Mouse (Mus musculus): ENCODE measurements around the gene Rin2.

The Rin2 gene

DNA sequence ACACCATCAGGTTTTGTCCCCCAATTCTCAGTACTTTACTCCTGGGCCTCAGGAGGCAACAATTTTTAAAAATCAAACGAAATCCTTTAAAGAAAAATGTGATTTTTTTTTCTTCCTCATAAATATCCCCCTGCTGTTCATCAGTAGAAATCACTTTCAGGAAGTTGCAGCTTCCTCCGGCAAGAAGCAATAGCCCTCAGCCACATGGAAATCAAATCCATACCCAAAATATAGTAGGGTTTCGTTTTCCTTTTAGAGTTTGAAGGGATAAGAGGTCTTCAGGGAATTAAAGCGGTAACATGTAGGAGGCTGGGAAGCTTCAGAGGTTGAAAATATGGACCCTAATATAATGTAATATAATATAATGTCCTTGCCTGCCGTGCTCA, 157.8 kb downstream of the Rin2 start:
- no peak for DNase-seq

DNA sequence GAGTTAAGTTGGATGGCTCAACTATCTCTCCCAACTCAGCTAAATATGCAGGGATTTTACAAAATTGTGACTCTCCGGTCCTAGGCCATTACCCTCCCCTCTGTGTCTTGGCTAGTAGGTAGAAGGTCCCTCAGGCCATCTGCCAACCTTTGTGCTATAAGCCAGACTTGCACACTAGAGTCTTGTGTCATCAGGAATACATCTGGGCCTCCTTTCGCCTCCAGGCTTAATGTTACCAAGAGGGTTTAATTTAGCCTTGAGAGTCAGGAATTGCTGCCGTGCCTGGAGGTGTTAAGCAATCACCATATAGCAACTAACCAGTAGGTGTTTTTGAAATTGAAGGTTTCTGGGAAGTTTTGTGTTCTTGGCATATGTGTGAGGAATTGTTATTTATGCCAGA, 158.3 kb downstream of the Rin2 start:
- DNase-seq, result no peak

GRCm38 (mm10) chr2:145835920-145836319, 160.9 kb downstream of the Rin2 start:
- DNase-seq, result no peak

GRCm38 (mm10) chr2:145838675-145839074, 163.7 kb downstream of the Rin2 start:
- DNase-seq, result no peak

DNA sequence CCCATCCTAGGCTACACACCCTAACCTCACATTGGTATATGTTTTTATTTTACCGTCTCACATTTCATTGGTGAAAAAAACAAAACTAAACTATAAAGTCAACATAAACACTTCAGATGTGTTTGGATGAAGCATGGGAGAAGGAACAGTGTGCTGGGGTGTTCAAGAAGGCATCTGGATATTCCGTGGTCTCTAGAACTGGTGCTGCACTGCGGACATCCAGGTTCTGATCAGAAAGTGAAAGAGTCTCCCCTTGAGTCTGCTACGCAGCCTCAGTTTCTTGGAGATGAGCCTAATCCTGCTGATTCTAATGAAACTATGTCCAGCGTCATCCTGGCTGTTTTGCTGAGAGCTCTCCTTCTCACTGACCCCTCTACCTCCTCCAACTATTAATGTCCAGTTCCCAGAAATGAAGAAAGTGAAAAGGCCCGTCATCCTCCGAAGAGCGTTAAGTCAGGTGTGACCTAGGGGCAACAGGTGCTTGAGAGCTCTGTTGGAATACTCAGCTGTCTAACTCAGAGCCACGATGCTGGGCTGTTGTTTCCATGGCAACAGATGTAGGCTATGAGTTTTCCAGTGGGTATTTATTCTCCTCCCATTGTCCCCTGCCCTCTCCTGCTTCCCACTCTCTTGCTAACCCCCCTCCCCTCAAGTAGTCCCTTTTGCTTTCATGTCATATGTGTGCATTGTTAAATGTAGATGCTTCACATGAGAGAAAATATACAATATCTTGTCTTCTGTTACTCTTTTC, 164.7 kb downstream of the Rin2 start:
- no peak for DNase-seq

GRCm38 (mm10) chr2:145840320-145840719, 165.3 kb downstream of the Rin2 start:
- DNase-seq, result no peak

- no peak for DNase-seq
Observed at GRCm38 (mm10) chr2:145840910-145841870, 166.2 kb downstream of the Rin2 start.

DNA sequence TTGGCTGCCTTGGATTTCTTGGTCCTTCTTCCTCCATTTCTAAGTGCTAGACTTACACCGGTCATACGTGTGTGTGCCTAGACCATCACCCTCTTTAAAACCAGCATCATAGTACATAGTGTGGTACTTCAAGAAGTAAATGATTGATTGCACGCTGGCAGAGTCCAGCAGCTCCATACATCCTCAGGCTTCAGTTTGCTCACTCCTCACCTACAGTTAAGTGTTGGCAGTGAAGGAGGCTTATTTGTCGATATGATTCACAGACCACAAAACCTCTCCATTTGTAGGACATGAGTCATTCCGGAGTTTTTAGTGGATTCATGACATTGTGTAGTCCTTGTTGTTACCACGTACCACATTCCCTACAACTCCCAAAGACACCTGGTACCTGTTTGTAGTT, 168.3 kb downstream of the Rin2 start:
- no peak for DNase-seq

- no peak for DNase-seq
Observed at GRCm38 (mm10) chr2:145846595-145846994, 171.6 kb downstream of the Rin2 start.

DNA sequence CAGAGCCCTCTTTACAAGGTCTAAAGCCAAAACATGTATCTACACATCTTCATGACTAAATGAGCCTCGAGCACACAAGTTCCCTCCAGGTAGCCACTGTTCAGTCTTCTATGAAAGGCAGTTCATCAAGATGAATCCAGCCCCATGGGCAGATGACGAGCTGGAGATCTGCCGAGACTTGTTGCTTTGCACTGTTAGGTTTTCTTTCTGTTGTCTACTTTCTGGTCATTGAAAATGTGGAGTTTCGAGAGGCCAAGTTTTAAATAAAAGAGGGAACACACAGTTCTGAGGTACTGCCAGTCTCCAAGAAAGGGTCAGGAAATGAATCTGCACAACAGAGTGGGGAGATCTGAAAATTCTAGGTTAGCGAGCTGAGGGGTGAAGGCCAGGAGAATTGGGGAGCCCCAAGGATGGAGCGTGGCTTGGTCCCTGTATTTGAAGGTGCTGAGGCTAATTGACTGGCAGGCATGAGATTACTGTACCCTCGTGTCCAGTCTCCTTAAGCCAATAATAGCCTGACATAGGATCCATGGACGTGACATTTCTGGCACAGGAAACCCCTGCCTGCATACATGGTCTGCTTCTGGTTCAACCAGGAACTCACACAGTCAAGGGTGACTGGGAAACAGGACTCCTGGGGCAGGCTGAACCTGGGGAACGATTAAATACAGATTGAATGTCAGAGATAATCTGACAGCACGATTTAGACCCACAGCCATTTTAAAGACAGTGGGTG, 174.3 kb downstream of the Rin2 start:
- DNase-seq, result no peak

DNA sequence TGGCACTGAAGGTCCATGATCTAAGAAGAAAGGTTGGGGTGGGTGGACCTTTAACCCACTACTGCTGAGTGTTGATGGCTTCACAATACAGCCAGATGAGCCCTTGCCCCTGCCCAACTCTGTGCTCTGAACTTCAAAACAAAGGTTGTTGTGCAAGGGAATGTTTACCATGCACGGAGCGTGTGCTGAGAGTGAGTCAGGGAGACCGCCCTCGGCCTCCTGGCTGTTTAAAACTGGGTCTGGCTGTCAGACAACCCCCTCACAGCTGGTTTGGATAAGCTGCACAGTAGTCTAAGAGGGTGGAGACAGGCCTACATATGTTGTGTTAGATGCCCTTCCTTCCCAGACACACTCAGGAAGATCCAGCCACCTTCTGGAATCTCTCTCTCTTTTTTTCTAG, 175.8 kb downstream of the Rin2 start:
- no peak for DNase-seq

DNA sequence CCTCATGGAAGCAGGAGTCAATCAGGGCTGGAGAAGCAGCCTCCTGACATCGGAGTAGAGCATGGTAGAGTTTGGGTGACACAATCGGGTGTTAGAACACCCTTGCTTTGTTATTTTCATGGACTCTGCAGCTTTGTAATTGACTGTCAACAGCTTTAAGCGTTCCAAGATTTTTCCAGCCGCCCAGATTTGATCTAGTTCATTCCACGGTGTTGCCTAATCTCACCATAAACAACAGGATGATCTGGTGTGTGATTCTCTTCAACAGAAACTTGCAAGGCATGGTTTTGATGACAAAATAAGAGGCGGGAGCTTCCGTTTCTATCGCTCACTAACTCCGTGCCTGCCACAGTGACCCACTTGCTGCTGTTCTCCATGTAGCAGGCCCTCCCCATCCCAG, 180.8 kb downstream of the Rin2 start:
- no peak for DNase-seq

- peak; percentile 47 for DNase-seq
Observed at GRCm38 (mm10) chr2:145857864-145858263, 182.8 kb downstream of the Rin2 start.

DNA sequence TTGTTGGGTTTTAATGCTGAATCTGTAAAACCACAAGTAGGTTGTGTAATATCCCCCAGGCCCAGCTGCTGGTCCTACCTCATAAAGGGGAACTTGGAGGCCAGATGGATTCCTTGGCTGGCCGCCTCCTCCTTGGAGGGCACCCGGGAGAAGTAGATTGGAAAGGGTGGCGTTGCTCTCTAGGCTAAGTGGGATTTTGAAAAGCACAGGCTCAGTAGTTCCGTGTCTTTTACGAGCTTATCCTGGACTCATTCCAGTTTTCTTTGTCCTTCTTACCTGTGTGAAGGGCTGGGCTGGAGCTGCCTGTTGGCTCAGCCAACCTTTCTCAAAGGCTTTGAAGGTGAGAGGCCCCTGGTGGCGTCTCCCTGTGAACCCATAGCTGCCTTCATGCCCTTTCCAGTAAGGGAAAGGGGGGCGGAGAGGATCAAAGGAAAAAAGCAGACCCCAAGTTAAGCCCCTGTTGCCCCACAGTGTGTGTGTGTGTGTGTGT, 184.5 kb downstream of the Rin2 start:
- peak; percentile 70 for DNase-seq

GRCm38 (mm10) chr2:145859932-145860801, 185.2 kb downstream of the Rin2 start:
- DNase-seq, result peak; percentile 91

- DNase-seq, result peak; percentile 51
Observed at GRCm38 (mm10) chr2:145861193-145862123, 186.4 kb downstream of the Rin2 start.

DNA sequence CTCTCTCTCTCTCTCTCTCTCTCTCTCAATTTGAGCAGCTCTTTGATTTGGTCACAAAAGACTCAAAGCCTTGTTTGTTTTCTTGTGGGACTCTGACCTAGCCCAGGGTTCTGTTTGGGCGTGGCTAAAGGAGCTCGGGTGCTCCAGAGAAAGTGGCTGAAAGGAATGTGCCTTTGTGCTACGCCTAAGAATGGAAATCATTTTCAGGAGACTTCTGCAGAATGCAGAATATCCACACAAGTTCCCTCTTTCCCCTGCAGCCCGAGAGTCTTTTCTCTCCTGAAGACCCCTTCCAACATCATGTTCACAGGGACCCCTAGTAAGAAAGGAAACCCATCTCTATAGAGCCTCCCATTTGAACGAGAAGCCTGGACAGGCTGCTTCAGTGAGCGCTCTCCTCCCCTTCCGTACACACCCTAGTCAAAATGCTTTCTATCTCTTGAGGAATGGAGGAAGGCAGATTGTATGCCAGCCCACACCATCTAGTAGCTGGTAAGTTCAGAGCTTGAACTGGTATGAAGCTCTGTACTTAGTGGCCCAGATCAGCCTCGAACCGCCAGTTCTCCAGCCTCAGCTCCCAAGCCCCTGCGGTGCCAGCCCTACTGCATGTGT, 187.3 kb downstream of the Rin2 start:
- DNase-seq, result peak; percentile 68

- no peak for DNase-seq
Observed at GRCm38 (mm10) chr2:145865344-145865743, 190.3 kb downstream of the Rin2 start.

DNA sequence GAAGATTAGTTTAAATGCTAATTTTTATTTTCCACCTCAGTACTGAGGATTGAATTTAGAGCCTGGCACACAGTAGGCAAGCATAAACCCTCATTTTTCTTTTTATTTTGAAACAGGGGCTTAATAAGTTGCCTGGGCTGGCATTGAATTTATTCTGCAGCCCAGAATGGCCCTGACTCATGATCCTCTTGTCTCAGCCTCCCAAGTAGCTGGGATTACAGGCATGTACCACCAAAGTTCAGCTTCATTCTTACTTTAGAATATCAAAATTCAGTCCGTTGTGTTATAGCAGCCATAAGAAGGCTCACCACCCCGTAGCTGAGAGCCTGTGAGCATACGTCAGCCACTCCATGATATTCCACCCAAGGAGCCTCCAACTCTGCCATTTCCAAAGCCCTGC, 191.2 kb downstream of the Rin2 start:
- no peak for DNase-seq

DNA sequence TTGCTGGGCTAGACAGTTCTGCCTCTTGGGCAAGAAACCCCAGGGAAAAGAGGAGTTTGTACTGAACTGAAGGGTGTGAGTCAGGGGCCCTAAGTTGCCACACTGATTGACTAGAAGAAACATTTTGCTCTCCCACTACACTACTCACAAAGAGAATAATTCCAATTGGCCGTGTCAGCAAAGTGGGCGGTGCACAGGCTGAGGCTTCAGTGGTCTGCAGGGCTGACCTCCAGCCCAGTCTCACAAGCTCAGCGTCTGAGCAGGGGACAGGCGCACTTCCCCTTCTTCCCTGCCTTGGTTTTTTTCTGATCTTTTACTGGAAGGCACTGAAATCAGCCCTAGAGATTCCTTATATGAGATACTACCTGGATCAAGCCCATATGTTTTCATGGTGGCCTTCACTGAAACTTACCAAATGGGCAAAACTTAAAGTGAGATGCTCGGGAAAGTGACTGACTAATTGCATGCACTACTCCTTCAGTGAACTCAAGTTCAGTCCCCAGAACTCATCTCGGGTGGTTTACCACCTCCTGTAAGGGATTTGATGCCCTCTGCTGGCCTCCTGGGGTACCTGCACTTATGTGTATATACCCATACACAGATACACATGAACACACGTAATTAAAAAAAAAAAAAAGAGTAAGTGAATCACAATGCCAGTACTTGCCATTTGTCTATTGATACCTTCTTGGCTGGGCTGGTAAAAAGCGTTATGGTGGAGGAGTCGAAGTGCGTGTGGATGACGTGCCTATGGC, 191.9 kb downstream of the Rin2 start:
- DNase-seq, result no peak
